Mouse (Mus musculus): ENCODE data around the gene Rhno1. TPM values are rescaled to one million over a fixed set of nuclear protein-coding genes. Genes with fewer than 3 reads are reported as not detected.

Rhno1 gene
- polyA plus RNA-seq, 1 experiment from 2014 or later = 118 TPM

- H3K36me3 ChIP-seq = no peaks in the 10 kb centered on the region
- H3K9ac ChIP-seq = no peak overlapping the region
- ATAC-seq (ENCODE audit: insufficient number of reproducible peaks, low FRiP score, low TSS enrichment, low read depth) = no peak
- whole genome bisulfite sequencing = 78% methylated on average over 7 of the region's 8 CpGs
- no peak overlapping the region for H3K27ac ChIP-seq
- no peaks in the 10 kb centered on the region for H3K4me1 ChIP-seq
- no peak overlapping the region for H3K4me2 ChIP-seq
- no peaks in the 10 kb centered on the region for H3K27me3 ChIP-seq
- no peaks in the 10 kb centered on the region for H3K9me3 ChIP-seq
- no peak overlapping the region for H3K4me3 ChIP-seq
Observed at GRCm38 (mm10) chr6:128315597-128315996, 47.1 kb downstream of the Rhno1 start.

- Histone ChIP-seq H3K9me3 (no peaks in the 10 kb centered on the region), H3K9ac (no peak overlapping the region), H3K4me2 (no peak overlapping the region), H3K4me3 (no peak overlapping the region), H3K27ac (no peak overlapping the region), H3K36me3 (no peaks in the 10 kb centered on the region), H3K27me3 (no peaks in the 10 kb centered on the region), H3K4me1 (no peaks in the 10 kb centered on the region)
- WGBS = 80% methylated on average over 6 of the region's 6 CpGs
- no peak for ATAC-seq (ENCODE audit: insufficient number of reproducible peaks, low FRiP score, low TSS enrichment, low read depth)
Observed at GRCm38 (mm10) chr6:128314796-128315195, 47.9 kb downstream of the Rhno1 start.

GRCm38 (mm10) chr6:128308311-128308710 lies 54.4 kb downstream of the Rhno1 start:
- Histone ChIP-seq H3K36me3 (no peaks in the 10 kb centered on the region), H3K9me3 (no peaks in the 10 kb centered on the region), H3K27ac (no peak overlapping the region), H3K27me3 (no peaks in the 10 kb centered on the region), H3K9ac (no peak overlapping the region), H3K4me1 (no peaks in the 10 kb centered on the region), H3K4me2 (no peak overlapping the region), H3K4me3 (no peak overlapping the region)
- WGBS = 26% methylated on average over 4 of the region's 4 CpGs
- no peak for ATAC-seq (ENCODE audit: insufficient number of reproducible peaks, low FRiP score, low TSS enrichment, low read depth)

Other genes starting within 250 kb of the Rhno1 start
- gene Tspan9, start 219.3 kb downstream of the Rhno1 start, polyA plus RNA-seq (2015; fragmentation: Nextera tagmentation; extraction: Ambion mirVana) = 140 and 141 TPM in 2 replicates
- 4.9 and 8.9 TPM in 2 replicates for gene Tead4, start 62.1 kb downstream of the Rhno1 start, polyA plus RNA-seq (2015; fragmentation: Nextera tagmentation; extraction: Ambion mirVana)
- 19.7 and 19.8 TPM in 2 replicates for gene Tulp3, start 7.1 kb downstream of the Rhno1 start, polyA plus RNA-seq (2015; fragmentation: Nextera tagmentation; extraction: Ambion mirVana)
- gene Foxm1, start 56 bp upstream of the Rhno1 start, polyA plus RNA-seq (2015; fragmentation: Nextera tagmentation; extraction: Ambion mirVana) = 24.9 and 26.7 TPM in 2 replicates
- gene Tex52, start 12.5 kb upstream of the Rhno1 start, polyA plus RNA-seq (2015; fragmentation: Nextera tagmentation; extraction: Ambion mirVana) = 0.26 and 0.34 TPM in 2 replicates
- gene Gm44596, start 12.6 kb upstream of the Rhno1 start, polyA plus RNA-seq (2015; fragmentation: Nextera tagmentation; extraction: Ambion mirVana) = not detected in 2 replicates
- 5.0 and 5.4 TPM in 2 replicates for gene Nrip2, start 36.4 kb upstream of the Rhno1 start, polyA plus RNA-seq (2015; fragmentation: Nextera tagmentation; extraction: Ambion mirVana)
- gene Itfg2, start 62.0 kb upstream of the Rhno1 start, polyA plus RNA-seq (2015; fragmentation: Nextera tagmentation; extraction: Ambion mirVana) = 31.0 and 31.8 TPM in 2 replicates
- 343 and 346 TPM in 2 replicates for gene Fkbp4, start 75.8 kb upstream of the Rhno1 start, polyA plus RNA-seq (2015; fragmentation: Nextera tagmentation; extraction: Ambion mirVana)
- 0.10 and 1.2 TPM in 2 replicates for gene Pzp, start 163.8 kb upstream of the Rhno1 start, polyA plus RNA-seq (2015; fragmentation: Nextera tagmentation; extraction: Ambion mirVana)
- 0.23 TPM in 1 of 2 replicates, not detected in the other for gene A2ml1, start 218.7 kb upstream of the Rhno1 start, polyA plus RNA-seq (2015; fragmentation: Nextera tagmentation; extraction: Ambion mirVana)

All from limb, embryonic 15.5 days (tissue).